Mouse (Mus musculus): ENCODE measurements around the gene Adal.

DNA sequence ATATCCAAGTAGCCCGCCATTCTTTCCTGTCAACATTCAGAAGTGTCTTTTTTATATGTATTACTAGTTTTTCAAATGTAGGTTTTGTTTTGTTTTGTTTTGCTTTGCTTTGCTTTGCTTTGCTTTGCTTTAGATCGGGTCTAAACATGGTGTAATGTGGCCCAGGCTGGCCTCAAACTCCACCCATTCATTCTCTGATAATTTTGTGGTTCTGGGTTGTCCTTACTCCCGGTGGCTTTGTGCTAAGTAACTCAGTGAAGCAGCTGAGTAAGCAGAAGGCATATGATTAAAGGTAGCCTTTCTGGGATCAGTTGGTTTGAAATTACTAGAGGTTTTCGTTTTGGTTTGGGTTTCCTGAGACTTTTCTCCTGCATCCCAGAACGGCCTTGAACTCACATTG, 9.5 kb downstream of the Adal start:
- no peak for TF ChIP-seq CTCF (IDR thresholded peaks at IDR 0.05; ENCODE audit: low read depth)
- TF ChIP-seq EP300 (IDR thresholded peaks at IDR 0.05; ENCODE audit: low read depth) = no peak
